Mouse (Mus musculus) thymus, postnatal 4 days (tissue): ENCODE measurements around the gene Btbd16.

Source experiments
- DNase-seq: peaks from one replicate; pipeline ENCODE4 v3.0.0; 2021

The Btbd16 gene

GRCm38 (mm10) chr7:130773914-130774630, at the start of gene Btbd16:
Gene Btbd16, plus strand, starts transcription at chr7:130774069.
- peak; percentile 45 for DNase-seq

DNA sequence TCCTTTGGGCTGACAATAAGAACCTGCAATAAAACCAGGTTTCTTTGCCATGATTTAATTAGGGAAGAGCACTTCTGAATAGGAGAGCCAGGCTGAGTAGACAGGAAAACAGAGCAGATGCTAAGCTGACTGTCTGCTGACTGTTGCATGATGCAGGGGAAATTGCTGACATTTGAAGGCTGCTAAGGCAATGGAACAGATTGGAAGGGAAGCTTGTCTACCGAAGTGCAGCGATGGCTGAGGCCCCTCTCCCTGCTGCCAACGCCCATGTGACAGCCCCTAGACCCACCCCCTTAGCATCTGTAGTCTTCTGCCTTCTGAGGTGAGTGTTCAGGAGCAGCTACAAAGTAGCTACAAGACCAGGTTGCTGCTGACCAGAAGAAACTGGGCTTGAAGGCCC, 47.7 kb upstream of the Btbd16 start:
- DNase-seq, result no peak

DNA sequence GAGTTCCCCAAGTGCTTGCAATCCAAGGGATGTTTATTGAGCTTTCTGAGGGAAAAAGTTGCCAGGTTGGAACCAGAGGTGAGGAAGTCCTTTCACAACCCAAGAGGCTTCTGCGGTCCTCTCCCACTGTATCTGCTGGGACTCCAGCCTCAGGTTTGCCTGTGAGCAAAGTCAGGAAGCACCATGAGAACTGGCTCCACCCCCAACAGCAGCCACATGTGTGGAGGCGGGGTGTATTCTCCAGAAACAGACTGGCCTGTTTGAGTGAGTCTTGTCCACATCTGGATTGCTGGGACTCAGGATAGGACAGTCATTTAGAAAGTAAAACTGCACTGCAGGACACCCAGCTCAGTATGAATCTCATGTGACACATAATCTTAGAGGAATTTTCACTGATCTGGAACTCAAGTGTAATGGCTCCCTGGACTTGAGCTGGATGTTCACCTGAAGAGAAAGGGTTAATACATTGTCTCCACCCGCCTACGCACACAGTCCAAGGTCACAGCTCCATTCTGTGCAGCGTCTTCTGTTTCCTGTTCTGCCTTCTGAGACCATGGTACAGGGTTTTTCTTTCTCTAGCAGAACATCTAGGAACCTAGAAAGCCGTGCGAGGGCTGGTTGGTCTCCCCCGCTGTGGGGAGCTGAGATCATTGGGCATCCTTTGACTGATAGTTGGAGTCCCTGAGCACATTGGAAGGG, 47.0 kb upstream of the Btbd16 start:
- DNase-seq, result peak; percentile 31

GRCm38 (mm10) chr7:130727560-130727959, 46.3 kb upstream of the Btbd16 start:
- no peak for DNase-seq

GRCm38 (mm10) chr7:130731792-130732191, 42.1 kb upstream of the Btbd16 start:
- DNase-seq, result no peak

DNA sequence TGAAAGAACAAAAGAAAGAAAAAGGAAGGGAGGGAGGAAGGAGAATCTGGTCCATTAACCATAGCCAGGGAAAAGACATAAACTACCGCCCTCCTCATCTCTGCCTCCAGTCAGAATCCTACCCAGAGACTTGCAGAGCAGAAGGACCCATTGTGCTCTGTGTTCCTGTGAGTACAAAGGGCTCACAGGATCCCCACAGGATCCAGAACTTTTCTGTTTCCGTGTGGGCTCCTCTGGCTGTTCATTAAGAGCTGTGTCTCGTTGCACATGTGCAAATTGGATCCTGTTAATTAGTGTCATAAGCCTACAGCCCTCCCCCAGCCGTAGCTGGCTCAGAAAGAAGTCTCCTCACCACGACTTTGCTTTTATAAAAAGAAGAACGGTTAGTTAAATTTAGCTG, 41.0 kb upstream of the Btbd16 start:
- no peak for DNase-seq

- no peak for DNase-seq
Measured at GRCm38 (mm10) chr7:130733423-130733822, 40.4 kb upstream of the Btbd16 start.

- DNase-seq, result no peak
Measured at GRCm38 (mm10) chr7:130734195-130734787, 39.6 kb upstream of the Btbd16 start.

GRCm38 (mm10) chr7:130741099-130741498, 32.8 kb upstream of the Btbd16 start:
- DNase-seq, result no peak

DNA sequence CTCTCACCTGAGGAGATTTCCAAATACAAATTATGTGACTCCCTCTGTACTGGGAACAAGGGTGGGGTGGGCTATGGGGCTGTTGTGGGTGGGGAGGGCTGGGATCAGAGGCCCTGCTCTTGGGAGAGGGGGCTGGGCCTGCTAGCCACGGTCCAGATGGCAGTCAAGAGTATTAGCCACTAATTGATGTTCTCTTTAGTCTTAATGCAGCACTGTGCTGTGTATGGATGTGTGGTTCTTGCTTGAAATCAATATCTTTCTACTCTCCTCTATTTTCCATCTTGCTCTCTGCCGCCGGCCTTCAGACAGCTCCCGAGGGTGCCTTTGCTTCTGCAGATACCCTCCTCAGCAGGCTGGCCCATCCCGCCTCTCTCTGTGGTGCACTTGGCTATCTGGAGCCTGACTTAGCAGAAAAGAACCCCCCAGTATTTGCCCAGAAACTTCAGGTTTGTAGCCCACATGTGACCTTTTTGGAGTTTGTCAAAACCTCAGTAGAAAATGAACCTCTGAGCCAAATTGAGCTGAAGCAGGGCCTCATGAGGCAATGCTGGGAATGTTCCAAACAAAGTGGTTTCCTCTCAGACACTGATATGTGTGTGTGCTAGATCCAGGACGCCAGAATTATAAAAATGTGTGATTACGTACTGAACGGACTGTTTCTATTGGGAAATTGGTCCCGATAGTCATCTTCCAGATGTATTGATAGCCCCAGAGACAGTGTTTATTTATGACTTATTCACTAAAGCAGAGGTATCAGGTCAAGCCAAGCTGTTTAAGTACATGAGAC, 30.4 kb upstream of the Btbd16 start:
- DNase-seq, result no peak

- no peak for DNase-seq
Measured at GRCm38 (mm10) chr7:130749165-130749564, 24.7 kb upstream of the Btbd16 start.

- DNase-seq, result no peak
Measured at GRCm38 (mm10) chr7:130750752-130751490, 22.9 kb upstream of the Btbd16 start.

DNA sequence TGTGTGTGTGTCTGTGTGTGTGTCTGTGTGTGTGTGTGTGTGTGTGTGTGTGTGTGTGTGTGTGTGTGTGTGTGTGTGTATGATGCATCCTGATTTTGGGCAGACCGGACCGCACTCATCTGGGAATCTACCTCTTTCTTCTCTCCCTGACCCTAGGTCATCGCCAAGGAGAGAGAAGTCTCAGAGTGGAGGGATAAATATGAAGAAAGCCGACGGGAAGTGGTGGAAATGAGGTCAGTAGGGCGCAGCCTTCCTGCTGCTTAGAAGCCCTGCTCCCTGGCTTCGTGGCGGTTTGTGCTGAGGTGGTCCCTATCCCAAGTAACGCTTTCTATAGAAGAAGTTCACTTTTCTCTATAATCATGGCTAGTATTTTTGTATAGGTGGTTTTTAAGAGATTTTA, 22.2 kb upstream of the Btbd16 start:
- no peak for DNase-seq

- DNase-seq, result no peak
Measured at GRCm38 (mm10) chr7:130754790-130755189, 19.1 kb upstream of the Btbd16 start.

- no peak for DNase-seq
Measured at GRCm38 (mm10) chr7:130756343-130756835, 17.5 kb upstream of the Btbd16 start.

DNA sequence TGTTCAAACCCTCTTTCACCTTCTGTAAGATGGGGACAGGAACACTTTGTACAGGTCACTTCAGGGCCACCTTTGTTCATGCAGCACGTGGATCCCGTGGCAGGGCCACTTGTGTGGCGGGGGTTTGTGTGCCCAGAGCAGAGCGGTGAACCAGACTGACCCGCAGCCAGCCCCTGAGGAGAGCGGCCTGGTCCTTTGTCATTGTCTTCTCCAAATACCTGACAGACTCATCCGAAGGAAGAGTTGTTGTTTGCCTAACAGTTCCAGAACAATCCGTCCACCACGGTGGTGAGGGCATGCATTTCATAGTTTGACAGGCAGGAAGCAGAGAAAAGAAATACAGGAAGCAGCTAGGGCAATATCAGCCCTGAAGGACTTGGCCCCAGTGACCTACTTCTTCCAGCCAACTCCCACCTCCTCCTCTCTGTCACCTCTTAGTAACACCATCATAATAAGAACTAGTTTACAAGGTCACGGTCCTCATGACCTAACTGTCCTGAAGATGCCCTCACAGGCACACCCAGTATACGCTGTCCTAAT, 16.5 kb upstream of the Btbd16 start:
- no peak for DNase-seq

GRCm38 (mm10) chr7:130762071-130762897, 11.6 kb upstream of the Btbd16 start:
- DNase-seq, result peak; percentile 76

DNA sequence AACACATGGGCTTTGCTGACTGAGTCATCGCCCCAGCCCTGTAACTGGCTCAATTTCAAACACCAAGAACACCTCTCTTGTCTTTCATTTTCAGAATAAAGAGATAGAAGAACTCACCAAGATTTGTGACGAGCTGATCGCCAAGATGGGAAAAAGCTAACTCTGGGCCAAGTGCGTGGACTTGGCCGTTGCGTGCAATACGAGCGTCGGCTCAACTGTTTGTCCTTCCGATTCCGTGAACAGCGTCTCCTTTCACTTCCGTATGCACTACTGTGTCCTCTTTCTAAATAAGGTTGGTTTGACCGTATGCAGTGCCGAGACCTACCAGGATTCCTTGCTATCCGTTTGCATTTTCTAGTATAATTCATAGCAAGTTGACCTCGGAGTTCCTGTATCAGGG, 9.7 kb upstream of the Btbd16 start:
- no peak for DNase-seq

DNA sequence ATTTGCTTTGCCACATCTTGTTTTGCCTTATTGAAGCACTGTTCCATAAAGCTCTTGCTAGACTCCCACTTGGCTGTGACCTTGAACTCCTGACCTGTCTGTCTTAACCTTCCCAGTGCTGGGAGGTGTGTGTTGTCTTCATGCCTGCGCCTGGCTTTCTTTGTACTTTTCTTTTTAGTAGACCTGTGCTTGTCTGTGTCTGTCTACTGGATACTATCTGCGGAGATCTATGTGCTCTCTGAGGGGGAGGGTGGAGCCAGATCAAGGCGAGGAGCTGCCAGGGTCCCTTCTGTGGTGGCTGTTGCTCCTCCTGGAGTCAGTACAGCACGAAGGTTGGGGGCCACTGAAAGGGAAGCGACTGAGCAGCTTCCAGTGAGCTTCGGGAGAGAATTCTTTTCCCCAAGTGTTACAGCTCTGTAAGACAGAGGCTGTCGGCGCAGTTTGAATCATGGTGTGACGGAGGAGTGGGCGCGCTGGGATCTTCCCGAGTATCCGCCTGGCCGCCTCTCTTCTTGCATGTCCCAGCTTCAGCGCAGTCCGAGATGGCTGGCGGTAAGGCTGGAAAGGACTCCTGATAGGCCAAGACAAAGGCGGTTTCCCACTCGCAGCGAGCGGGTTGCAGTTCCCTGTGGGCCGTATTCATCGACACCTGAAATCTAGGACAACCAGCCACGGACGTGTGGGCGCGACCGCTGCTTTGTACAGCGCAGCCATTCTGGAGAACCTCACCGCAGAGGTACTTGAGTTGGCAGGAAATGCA, 7.3 kb upstream of the Btbd16 start:
- no peak for DNase-seq

DNA sequence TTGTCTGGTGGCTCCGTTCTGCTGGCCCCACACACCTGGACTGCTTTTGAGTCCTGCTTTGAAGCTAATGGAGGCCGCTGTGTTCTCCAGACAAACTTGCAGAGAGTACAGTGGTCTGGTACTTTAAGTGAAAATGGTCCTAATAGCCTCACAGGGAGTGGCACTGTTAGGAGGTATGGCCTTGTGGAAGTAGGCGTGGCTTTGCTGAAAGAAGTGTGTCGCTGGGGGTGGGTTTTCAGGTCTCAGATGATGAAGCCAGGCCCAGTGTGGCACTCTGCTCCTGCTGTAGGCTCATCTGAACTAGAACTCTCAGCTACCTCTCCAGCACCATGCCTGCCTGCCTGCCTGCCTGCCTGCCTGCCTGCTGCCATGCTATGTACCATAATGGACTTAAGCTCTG, 5.7 kb upstream of the Btbd16 start:
- DNase-seq, result no peak
